Mouse (Mus musculus): ENCODE data around the gene 2900092C05Rik. TPM values are rescaled to one million over a fixed set of nuclear protein-coding genes. Genes with fewer than 3 reads are reported as not detected.
A peak's percentile ranks its signal among the peaks of the same experiment; 100 is the strongest.

2900092C05Rik gene
- polyA plus RNA-seq (2015; fragmentation: Nextera tagmentation; extraction: Ambion mirVana) = not detected in 2 replicates

- H3K9me3 ChIP-seq (replicated peaks) = no peaks in the 10 kb centered on the region
- H3K9ac ChIP-seq = no peak within 1 kb of the TSS
- H3K36me3 ChIP-seq = no peaks in the 10 kb centered on the region
- no peaks in the 10 kb centered on the region for H3K4me1 ChIP-seq
- no peaks in the 10 kb centered on the region for H3K27me3 ChIP-seq
- no peak within 1 kb of the TSS for H3K4me2 ChIP-seq
- no peak within 1 kb of the TSS for H3K27ac ChIP-seq
- ATAC-seq (replicated peaks; ENCODE audit: low FRiP score) = no peak
- WGBS = 46% methylated on average over 2 of the region's 2 CpGs
- H3K4me3 ChIP-seq (replicated peaks) = no peak within 1 kb of the TSS
These were observed at the start of gene 2900092C05Rik for GRCm38 (mm10) chr7:12512217-12512616. TSS of gene 2900092C05Rik (plus strand) at chr7:12512517.

GRCm38 (mm10) chr7:12478158-12479008 lies 33.9 kb upstream of the 2900092C05Rik start, which contains the start of gene Zfp606:
TSS of gene Zfp606 (plus strand) at chr7:12478293.
- Histone ChIP-seq H3K9ac (peak within 1 kb of the TSS; percentile 98), H3K27ac (peak within 1 kb of the TSS; percentile 87)
- WGBS = under 1% methylated on average over 53 of the region's 53 CpGs

GRCm38 (mm10) chr7:12479009-12479346 lies 33.3 kb upstream of the 2900092C05Rik start:
- Histone ChIP-seq H3K4me1 (peaks cover 5% of the 10 kb centered on the region; the same call in 1 of the 2 replicates), H3K27me3 (no peaks in the 10 kb centered on the region), H3K4me3 (replicated peaks) (peak overlapping the region; percentile 77), H3K4me2 (peak overlapping the region; percentile 56), H3K27ac (no peak overlapping the region; the same call in 1 of the 2 replicates), H3K9me3 (replicated peaks) (peaks cover 11% of the 10 kb centered on the region; the same call in 1 of the 2 replicates), H3K36me3 (peaks cover 39% of the 10 kb centered on the region), H3K9ac (peak overlapping the region; percentile 98)
- WGBS = 3% methylated on average over 7 of the region's 8 CpGs
- ATAC-seq (replicated peaks; ENCODE audit: low FRiP score) = no peak; the same call in 1 of the 2 replicates

More at GRCm38 (mm10) chr7:12478158-12479008, 33.9 kb upstream of the 2900092C05Rik start, which contains the start of gene Zfp606:
- H3K27me3 ChIP-seq = no peaks in the 10 kb centered on the region
- peak within 1 kb of the TSS; percentile 56 for H3K4me2 ChIP-seq
- peaks cover 33% of the 10 kb centered on the region for H3K36me3 ChIP-seq
- H3K4me3 ChIP-seq (replicated peaks) = peak within 1 kb of the TSS; percentile 77
- peaks cover 11% of the 10 kb centered on the region; the same call in 1 of the 2 replicates for H3K9me3 ChIP-seq (replicated peaks)
- peaks cover 5% of the 10 kb centered on the region; the same call in 1 of the 2 replicates for H3K4me1 ChIP-seq
- peak; percentile 99 for ATAC-seq (replicated peaks; ENCODE audit: low FRiP score)

DNA sequence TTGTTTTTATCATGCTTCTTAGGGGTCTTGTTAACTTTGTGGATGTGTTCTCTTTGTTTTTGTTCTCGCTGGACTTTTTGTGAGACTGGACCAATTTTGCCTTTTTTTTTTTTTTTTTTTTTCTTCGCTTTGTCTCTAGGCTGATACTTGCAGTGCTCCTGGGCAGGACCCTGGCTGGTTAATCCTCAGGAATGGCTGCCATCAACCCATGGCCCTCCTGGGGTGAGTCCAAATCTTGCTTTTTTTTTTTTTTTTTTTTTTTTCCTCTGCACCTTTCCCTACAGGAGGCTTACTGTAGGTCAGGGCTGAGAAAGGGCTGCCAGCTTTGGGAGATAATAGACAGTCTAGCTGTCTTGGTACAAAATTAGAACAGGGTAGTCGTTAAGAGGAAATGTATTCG lies 32.8 kb upstream of the 2900092C05Rik start:
- Histone ChIP-seq H3K36me3 (peaks cover 44% of the 10 kb centered on the region), H3K27me3 (no peaks in the 10 kb centered on the region), H3K27ac (no peak overlapping the region), H3K4me2 (peak overlapping the region; percentile 56), H3K4me1 (peaks cover 5% of the 10 kb centered on the region; the same call in 1 of the 2 replicates), H3K9me3 (replicated peaks) (peaks cover 11% of the 10 kb centered on the region; the same call in 1 of the 2 replicates), H3K9ac (peak overlapping the region; percentile 98; the same call in 1 of the 2 replicates), H3K4me3 (replicated peaks) (peak overlapping the region; percentile 77)
- no peak for ATAC-seq (replicated peaks; ENCODE audit: low FRiP score)
- WGBS = 82% methylated on average over 4 of the region's 4 CpGs

- ATAC-seq (replicated peaks; ENCODE audit: low FRiP score) = no peak
- Histone ChIP-seq H3K9me3 (replicated peaks) (peaks cover 39% of the 10 kb centered on the region), H3K4me1 (peaks cover 5% of the 10 kb centered on the region; the same call in 1 of the 2 replicates), H3K36me3 (peaks cover 87% of the 10 kb centered on the region), H3K27ac (no peak overlapping the region), H3K9ac (no peak overlapping the region), H3K4me2 (no peak overlapping the region), H3K4me3 (replicated peaks) (no peak overlapping the region), H3K27me3 (no peaks in the 10 kb centered on the region)
- WGBS = 94% methylated on average over 6 of the region's 6 CpGs
These were observed 28.5 kb upstream of the 2900092C05Rik start for GRCm38 (mm10) chr7:12483771-12484170.

DNA sequence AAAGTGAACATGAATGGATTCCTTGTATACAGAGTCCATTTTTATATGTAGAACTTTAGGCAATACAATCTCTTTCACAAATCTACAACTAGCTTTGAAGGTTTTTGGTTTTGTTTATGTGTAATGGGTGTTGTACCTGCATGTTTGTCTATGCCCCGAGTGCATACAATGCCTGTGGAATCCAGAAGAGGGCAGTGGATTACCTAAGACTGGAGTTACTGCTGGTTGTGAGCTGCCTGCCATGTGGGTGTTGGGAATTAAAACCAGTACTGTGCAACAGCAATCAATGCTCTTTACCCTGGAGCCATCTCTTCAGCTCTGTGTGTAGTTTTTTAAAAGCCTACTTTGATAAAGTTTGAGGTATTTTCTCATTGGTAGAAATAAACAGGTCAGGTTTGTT lies 26.4 kb upstream of the 2900092C05Rik start:
- Histone ChIP-seq H3K36me3 (peaks cover 99% of the 10 kb centered on the region), H3K9ac (no peak overlapping the region), H3K9me3 (replicated peaks) (peaks cover 50% of the 10 kb centered on the region), H3K27me3 (no peaks in the 10 kb centered on the region), H3K27ac (no peak overlapping the region), H3K4me2 (no peak overlapping the region), H3K4me1 (no peaks in the 10 kb centered on the region), H3K4me3 (replicated peaks) (no peak overlapping the region)
- no peak for ATAC-seq (replicated peaks; ENCODE audit: low FRiP score)
- WGBS = 98% methylated on average over 1 of the region's 1 CpGs

DNA sequence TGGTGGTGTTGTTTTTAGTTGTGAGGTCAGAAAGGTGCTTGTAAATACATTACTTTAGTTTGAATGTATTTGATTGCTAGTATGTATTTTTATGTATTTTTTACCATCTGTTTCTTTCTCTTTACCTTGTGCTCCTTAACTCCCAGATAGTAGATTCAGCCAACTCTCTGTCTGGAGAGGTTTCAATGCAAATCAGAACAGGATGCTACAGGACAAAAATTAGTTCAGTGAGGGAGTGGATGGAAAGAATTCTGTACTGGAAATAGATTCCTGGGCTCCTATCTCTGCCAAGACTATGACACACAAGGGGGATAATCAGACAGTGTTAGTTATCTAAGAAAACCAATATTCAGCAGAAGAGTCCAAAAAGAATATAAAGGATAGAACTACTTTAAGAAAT lies 25.6 kb upstream of the 2900092C05Rik start:
- Histone ChIP-seq H3K4me1 (no peaks in the 10 kb centered on the region), H3K27ac (no peak overlapping the region), H3K4me3 (replicated peaks) (no peak overlapping the region), H3K9me3 (replicated peaks) (peaks cover 56% of the 10 kb centered on the region), H3K27me3 (no peaks in the 10 kb centered on the region), H3K4me2 (no peak overlapping the region), H3K36me3 (peaks cover 99% of the 10 kb centered on the region), H3K9ac (no peak overlapping the region)
- no peak for ATAC-seq (replicated peaks; ENCODE audit: low FRiP score)

DNA sequence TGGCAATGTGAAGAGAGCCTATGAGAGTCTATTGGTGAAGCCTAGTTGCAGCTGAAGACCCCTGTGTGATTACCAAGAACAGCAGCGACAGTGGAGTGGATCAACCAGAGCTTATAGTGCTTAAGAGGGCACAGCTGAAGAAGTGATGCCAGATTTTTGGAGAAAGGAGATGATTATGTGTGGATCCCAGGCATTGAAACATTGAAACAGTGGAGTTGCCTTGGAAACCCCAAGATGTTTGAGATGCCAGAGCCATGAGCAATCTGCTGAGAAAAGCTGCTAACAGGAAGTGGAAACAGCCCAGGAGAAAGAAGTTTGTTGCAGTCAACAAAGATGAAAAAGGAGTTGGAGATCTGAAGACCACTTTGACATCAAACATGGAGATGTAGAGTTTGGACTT lies 1.4 kb upstream of the 2900092C05Rik start:
- no peaks in the 10 kb centered on the region for H3K36me3 ChIP-seq

More for the DNA sequence above, 1.4 kb upstream of the 2900092C05Rik start:
- no peak overlapping the region for H3K4me3 ChIP-seq (replicated peaks)
- H3K9me3 ChIP-seq (replicated peaks) = no peaks in the 10 kb centered on the region
- no peaks in the 10 kb centered on the region for H3K4me1 ChIP-seq
- H3K9ac ChIP-seq = no peak overlapping the region
- WGBS = 79% methylated on average over 1 of the region's 1 CpGs
- H3K27me3 ChIP-seq = no peaks in the 10 kb centered on the region
- no peak overlapping the region for H3K27ac ChIP-seq
- no peak overlapping the region for H3K4me2 ChIP-seq
- ATAC-seq (replicated peaks; ENCODE audit: low FRiP score) = no peak

Other genes with a start within 250 kb of the 2900092C05Rik start
- gene Vmn1r81, start 244.2 kb upstream of the 2900092C05Rik start, polyA plus RNA-seq (2015; fragmentation: Nextera tagmentation; extraction: Ambion mirVana) = not detected in 2 replicates
- gene Vmn1r82, start 212.1 kb upstream of the 2900092C05Rik start, polyA plus RNA-seq (2015; fragmentation: Nextera tagmentation; extraction: Ambion mirVana) = not detected in 2 replicates
- not detected in 2 replicates for gene Vmn1r83, start 183.0 kb upstream of the 2900092C05Rik start, polyA plus RNA-seq (2015; fragmentation: Nextera tagmentation; extraction: Ambion mirVana)
- gene Vmn1r84, start 143.2 kb upstream of the 2900092C05Rik start, polyA plus RNA-seq (2015; fragmentation: Nextera tagmentation; extraction: Ambion mirVana) = not detected in 2 replicates
- gene Zfp551, start 89.8 kb upstream of the 2900092C05Rik start, polyA plus RNA-seq (2015; fragmentation: Nextera tagmentation; extraction: Ambion mirVana) = 3.0 and 3.8 TPM in 2 replicates
- gene Zfp606, start 34.2 kb upstream of the 2900092C05Rik start, polyA plus RNA-seq (2015; fragmentation: Nextera tagmentation; extraction: Ambion mirVana) = 25.8 and 26.1 TPM in 2 replicates
- gene Vmn2r53, start 96.3 kb downstream of the 2900092C05Rik start, polyA plus RNA-seq (2015; fragmentation: Nextera tagmentation; extraction: Ambion mirVana) = 0.01 TPM in 1 of 2 replicates, not detected in the other
- gene Vmn2r54, start 127.8 kb downstream of the 2900092C05Rik start, polyA plus RNA-seq (2015; fragmentation: Nextera tagmentation; extraction: Ambion mirVana) = not detected in 2 replicates
- gene Vmn2r55, start 172.5 kb downstream of the 2900092C05Rik start, polyA plus RNA-seq (2015; fragmentation: Nextera tagmentation; extraction: Ambion mirVana) = not detected in 2 replicates
- not detected in 2 replicates for gene Vmn2r56, start 222.5 kb downstream of the 2900092C05Rik start, polyA plus RNA-seq (2015; fragmentation: Nextera tagmentation; extraction: Ambion mirVana)